Comparison of ENCODE assay signal across 22 mouse cellular contexts in genomic region chr2:70419336-70419735, GRCm38 (mm10). TPM values are rescaled to one million over a fixed set of nuclear protein-coding genes. Genes with fewer than 3 reads are reported as not detected.
DNase-seq lines count a peak whose midpoint lies in the region; TF ChIP-seq lines count a peak whose summit lies in the region.
"Had no signal": no experiment of that assay in that cellular context is flagged by ENCODE, and none has a peak within 500 bp of the region (broad histone marks: within the 10 kb centered on the region; RNA-seq: fewer than 3 reads in every experiment).

No protein-coding gene starts in this region.

- 93% methylated on average over 6 of the region's 6 CpGs for WGBS in thymus, adult 2 months

- no peak for TF ChIP-seq CTCF in thymus, adult 2 months (IDR thresholded peaks at IDR 0.05; ENCODE audit: borderline replicate concordance, control insufficient read depth, extremely low read depth, insufficient read depth, low read length, poor library complexity)

- H3K27ac ChIP-seq in thymus, adult 2 months (ENCODE audit: control insufficient read depth, insufficient read depth, low read length), result no peak overlapping the region

- no peaks in the 10 kb centered on the region for H3K36me3 ChIP-seq in thymus, adult 2 months (ENCODE audit: control insufficient read depth, insufficient read depth, low read length)
- H3K36me3 ChIP-seq: G1E had no signal

- DNase-seq in cerebellum, postnatal 10 days, result peak; percentile 25 to 39
- no peak for DNase-seq in cerebellum, adult 18-20 months
- DNase-seq in urinary bladder, postnatal 14 days (ENCODE audit: low spot score), result peak; percentile 9
- no peak for DNase-seq in urinary bladder, adult 18-20 months (ENCODE audit: low spot score in 2 of 2)
- DNase-seq in fat pad, adult 2 months (ENCODE audit: extremely low read depth, low read depth, low spot score), result peak; percentile 77
- peak; percentile 70 for DNase-seq in gonadal fat pad, adult 2 months (ENCODE audit: low read depth)
- no peak for DNase-seq in thymus, adult 2 months
- DNase-seq in kidney, adult 8-10 months, result no peak
- DNase-seq: adrenal gland, adult 2 months; adrenal gland, adult 8-10 months; adrenal gland, postnatal 10 days; adrenal gland, postnatal 14 days; adrenal gland, postnatal 25 days; adrenal gland, postnatal 36 days; B cell, adult 2 months; cerebellum, adult 11 months; cerebellum, adult 11-12 months had no signal

- H3K4me3 ChIP-seq in thymus, adult 2 months (ENCODE audit: control insufficient read depth, insufficient read depth, low read length), result no peak overlapping the region

- no peaks in the 10 kb centered on the region for H3K27me3 ChIP-seq in thymus, adult 2 months (ENCODE audit: control insufficient read depth, insufficient read depth, low read length)
- H3K27me3 ChIP-seq: CH12.LX, Patski had no signal

- H3K4me1 ChIP-seq in thymus, adult 2 months (replicated peaks; ENCODE audit: control insufficient read depth, insufficient read depth, low read length), result no peaks in the 10 kb centered on the region

- no peak for TF ChIP-seq POLR2A in thymus, adult 2 months (IDR thresholded peaks at IDR 0.05; ENCODE audit: control insufficient read depth, extremely low read depth, insufficient read depth, low read length, poor library complexity)

RNA-seq across cellular contexts. Expression of gene Sp5, which starts 55.4 kb away (rescaled TPM):
- 1.4 and 2.6 TPM in 2 replicates for polyA plus RNA-seq in gonadal fat pad, adult 2 months (2012; rRNA removed)
- polyA plus RNA-seq in thymus, adult 2 months (2012; rRNA removed), result 0.08 and 0.12 TPM in 2 replicates
- polyA plus RNA-seq: activated CD4-positive, CD25-positive, alpha-beta regulatory T cell, adult 4 months; CD4-positive, CD25-positive, alpha-beta regulatory T cell, adult 4 months; G1E; Patski had no signal

Comparison
In these comparisons a context has a peak if more than half of its experiments do, and no peak if none do; other contexts are left out.
1. DNase-seq: peak in cerebellum, postnatal 10 days (2 of 2), urinary bladder, postnatal 14 days (single experiment), fat pad, adult 2 months (single experiment) and gonadal fat pad, adult 2 months (single experiment); none in cerebellum, adult 18-20 months (0 of 2), urinary bladder, adult 18-20 months (0 of 2), thymus, adult 2 months (single experiment) and kidney, adult 8-10 months (0 of 2).